Mouse (Mus musculus) olfactory bulb, adult 2 months (tissue): ENCODE measurements around the gene Ghitm. TPM values are rescaled to one million over a fixed set of nuclear protein-coding genes. Genes with fewer than 3 reads are reported as not detected.

ENCODE experiments used
- H3K27ac ChIP-seq: fragments of 200-500 bp; 2 replicates; pipeline ENCODE4 v1.5.1; 2012; ENCODE audit warnings: low read depth, low read length; ENCODE audit not compliant: insufficient read depth
- H3K4me1 ChIP-seq: fragments of 200-500 bp; 2 replicates; pipeline ENCODE4 v1.6.1; 2012; ENCODE audit warnings: low read length; ENCODE audit not compliant: control insufficient read depth, insufficient read depth
- H3K4me3 ChIP-seq: fragments of 200-500 bp; 2 replicates; pipeline ENCODE4 v1.5.1; 2012; ENCODE audit warnings: mild to moderate bottlenecking, low read depth, low read length, moderate library complexity; ENCODE audit not compliant: insufficient read depth
- CTCF ChIP-seq: fragments of 200-500 bp; IDR thresholded peaks from 2 replicates; pipeline ENCODE4 v1.5.1; 2012; ENCODE audit warnings: low read depth, mild to moderate bottlenecking, low read length, moderate library complexity; ENCODE audit not compliant: insufficient read depth
- POLR2A ChIP-seq: fragments of 200-500 bp; IDR thresholded peaks from 2 replicates; pipeline ENCODE4 v1.6.1; 2012; ENCODE audit warnings: mild to moderate bottlenecking, low read depth, low read length, moderate library complexity; ENCODE audit not compliant: insufficient read depth
- WGBS: fragments of 180-500 bp; shearing (Covaris S2); methylation state at CpG from one replicate; pipeline ENCODE4 v1.1.7; 2018; 5-methylcytosine and 5-hydroxymethylcytosine counted together
- polyA plus RNA-seq: library from polyadenylated mRNA; stranded (reverse); fragments of >200 nt; gene quantifications from 2 replicates; pipeline ENCODE4 v1.2.4, GENCODE M21; 2012; ENCODE audit warnings: low replicate concordance; ENCODE audit not compliant: missing spikeins, insufficient read depth, insufficient read length

Ghitm gene
- polyA plus RNA-seq, 1 experiment, result 602 TPM

DNA sequence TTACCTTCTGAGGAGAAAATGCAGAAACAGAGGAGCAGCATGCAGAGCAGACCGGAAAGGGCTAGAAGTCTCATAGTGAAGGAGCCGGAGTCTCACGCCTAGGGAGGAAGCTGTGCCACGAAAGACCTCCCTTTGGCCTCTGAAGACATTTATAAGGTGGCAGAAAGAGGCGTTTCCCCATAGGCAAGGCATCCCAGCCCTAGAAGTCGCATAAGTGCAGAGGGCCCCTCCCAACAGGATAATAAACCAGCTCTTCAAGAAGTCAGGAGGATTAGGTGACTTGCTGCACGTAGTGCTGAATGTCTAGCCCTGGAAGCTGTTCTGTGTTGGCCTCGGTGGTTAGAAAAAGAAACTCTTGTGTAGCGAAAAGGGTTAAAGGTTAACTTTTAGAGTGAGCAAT, 25.1 kb downstream of the Ghitm start:
- WGBS, result 75% methylated on average over 9 of the region's 9 CpGs
- Histone ChIP-seq H3K4me1 (peaks cover 6% of the 10 kb centered on the region), H3K4me3 (no peak overlapping the region), H3K27ac (no peak overlapping the region)
- TF ChIP-seq POLR2A (no peak), CTCF (no peak)

GRCm38 (mm10) chr14:37109460-37109859, 25.6 kb downstream of the Ghitm start:
- 84% methylated on average over 8 of the region's 8 CpGs for WGBS

GRCm38 (mm10) chr14:37105846-37106245, 29.2 kb downstream of the Ghitm start:
- WGBS, result 41% methylated on average over 7 of the region's 7 CpGs
- TF ChIP-seq CTCF, result no peak
- no peak for TF ChIP-seq POLR2A
- Histone ChIP-seq H3K4me1 (peaks cover 6% of the 10 kb centered on the region), H3K4me3 (no peak overlapping the region), H3K27ac (no peak overlapping the region)

More at GRCm38 (mm10) chr14:37109460-37109859, 25.6 kb downstream of the Ghitm start:
- peaks cover 6% of the 10 kb centered on the region for H3K4me1 ChIP-seq
- no peak overlapping the region for H3K27ac ChIP-seq
- no peak overlapping the region for H3K4me3 ChIP-seq
- TF ChIP-seq CTCF, result no peak
- TF ChIP-seq POLR2A, result no peak

DNA sequence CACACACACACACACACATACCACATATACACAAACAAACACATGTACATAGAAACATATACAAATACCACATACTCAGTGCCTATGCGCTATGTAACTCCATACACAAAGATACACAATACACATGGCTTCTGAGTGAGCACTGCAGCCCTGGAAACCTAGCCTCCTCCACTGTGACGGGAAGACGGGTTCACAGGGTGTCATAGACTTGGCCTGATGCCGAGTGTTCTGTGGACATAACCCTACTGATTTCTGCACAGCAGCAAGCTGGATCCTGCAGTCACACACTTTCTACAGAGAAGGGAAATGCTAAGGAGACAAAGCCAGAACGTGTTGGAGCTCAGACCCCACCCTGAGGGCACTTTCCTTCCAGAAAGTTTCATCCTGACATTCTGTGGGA, 30.3 kb downstream of the Ghitm start:
- TF ChIP-seq POLR2A, result no peak
- TF ChIP-seq CTCF, result no peak
- Histone ChIP-seq H3K4me1 (peaks cover 6% of the 10 kb centered on the region), H3K4me3 (no peak overlapping the region), H3K27ac (no peak overlapping the region)
- 56% methylated on average over 5 of the region's 5 CpGs for WGBS

DNA sequence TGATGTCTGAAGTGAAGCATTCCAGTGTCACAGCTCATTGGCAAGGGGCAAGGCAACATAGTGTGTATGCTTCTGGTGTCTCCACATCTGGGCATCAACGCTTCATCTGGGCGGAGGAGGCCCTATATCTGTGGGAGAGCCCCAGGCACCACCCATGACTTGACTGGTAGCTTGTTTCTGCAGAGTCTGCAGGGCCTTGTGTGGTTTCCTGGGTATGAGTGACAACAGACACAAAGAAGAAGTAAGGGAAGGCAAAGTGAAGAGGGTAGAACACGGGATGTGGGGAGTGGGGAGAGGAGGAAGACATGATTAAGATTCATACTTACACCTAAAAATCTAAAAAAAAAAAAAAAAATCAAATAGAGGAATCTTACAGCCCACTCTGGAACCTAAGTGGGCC, 32.6 kb downstream of the Ghitm start:
- no peak overlapping the region for H3K27ac ChIP-seq
- H3K4me1 ChIP-seq, result peaks cover 15% of the 10 kb centered on the region
- no peak for TF ChIP-seq CTCF
- no peak for TF ChIP-seq POLR2A
- no peak overlapping the region for H3K4me3 ChIP-seq
- WGBS, result 82% methylated on average over 3 of the region's 3 CpGs

- TF ChIP-seq POLR2A, result no peak
- TF ChIP-seq CTCF, result no peak
- H3K4me3 ChIP-seq, result no peak overlapping the region
- peaks cover 14% of the 10 kb centered on the region for H3K4me1 ChIP-seq
- H3K27ac ChIP-seq, result no peak overlapping the region
- WGBS, result 81% methylated on average over 5 of the region's 5 CpGs
These were observed 33.5 kb downstream of the Ghitm start for GRCm38 (mm10) chr14:37101531-37101930.

DNA sequence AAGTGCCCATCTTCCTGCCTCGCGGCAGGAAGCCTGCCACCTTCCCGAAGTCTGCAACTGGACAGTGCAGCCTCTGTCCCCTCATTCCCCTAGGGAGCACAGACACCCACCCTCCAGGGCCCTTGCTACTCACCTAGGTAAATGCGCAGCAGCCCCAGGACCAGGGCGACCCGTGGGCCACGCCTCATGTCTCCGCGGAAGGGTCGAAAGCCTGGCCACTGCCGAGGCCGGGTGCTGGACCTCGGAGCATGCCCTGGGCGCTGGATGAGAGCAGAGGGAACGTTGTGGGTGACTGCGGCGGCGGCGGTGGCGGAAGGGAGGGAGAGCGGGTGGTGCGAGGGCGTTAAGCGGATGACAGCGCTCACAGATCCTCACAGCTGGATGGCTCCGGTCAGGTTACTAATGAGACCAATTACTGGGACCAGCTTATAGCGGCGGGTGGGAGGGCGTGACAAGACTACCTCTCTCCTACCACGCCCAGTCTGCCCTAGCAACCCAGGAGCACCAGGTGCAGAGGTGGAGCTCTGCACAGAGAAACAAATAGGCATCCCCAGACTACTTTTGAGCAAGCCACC, 37.0 kb downstream of the Ghitm start, which contains the start of gene Cdhr1:
Gene Cdhr1, minus strand, starts transcription at position 392 of the 575 bp plus-strand sequence.
- under 1% methylated on average over 30 of the region's 30 CpGs for WGBS
- Histone ChIP-seq H3K4me3 (peak within 1 kb of the TSS; percentile 43), H3K4me1 (peaks cover 9% of the 10 kb centered on the region), H3K27ac (no peak within 1 kb of the TSS)
- no peak for TF ChIP-seq CTCF
- no peak for TF ChIP-seq POLR2A

DNA sequence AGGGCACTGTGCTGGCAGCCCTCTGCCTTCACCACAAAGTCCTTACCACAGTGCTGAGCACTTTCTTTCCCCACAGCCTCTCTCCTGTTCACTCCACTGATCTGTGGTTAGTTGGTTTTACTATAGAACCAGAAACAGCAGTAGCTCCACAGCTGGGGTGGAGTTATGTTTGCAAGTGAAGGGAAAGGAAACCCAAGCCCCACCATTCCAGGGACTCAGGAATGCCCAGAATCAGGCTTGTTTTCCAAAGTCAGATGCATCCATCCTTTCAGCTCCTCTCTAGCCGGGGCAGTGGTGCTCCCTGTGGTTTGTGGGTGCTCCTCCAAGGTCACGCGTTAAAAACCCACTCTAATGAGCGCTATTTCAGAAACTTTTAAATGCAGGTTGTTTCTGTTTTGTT, 39.5 kb downstream of the Ghitm start:
- WGBS, result 83% methylated on average over 4 of the region's 4 CpGs
- Histone ChIP-seq H3K4me3 (no peak overlapping the region), H3K27ac (no peak overlapping the region), H3K4me1 (peaks cover 9% of the 10 kb centered on the region)
- TF ChIP-seq POLR2A, result no peak
- TF ChIP-seq CTCF, result no peak

DNA sequence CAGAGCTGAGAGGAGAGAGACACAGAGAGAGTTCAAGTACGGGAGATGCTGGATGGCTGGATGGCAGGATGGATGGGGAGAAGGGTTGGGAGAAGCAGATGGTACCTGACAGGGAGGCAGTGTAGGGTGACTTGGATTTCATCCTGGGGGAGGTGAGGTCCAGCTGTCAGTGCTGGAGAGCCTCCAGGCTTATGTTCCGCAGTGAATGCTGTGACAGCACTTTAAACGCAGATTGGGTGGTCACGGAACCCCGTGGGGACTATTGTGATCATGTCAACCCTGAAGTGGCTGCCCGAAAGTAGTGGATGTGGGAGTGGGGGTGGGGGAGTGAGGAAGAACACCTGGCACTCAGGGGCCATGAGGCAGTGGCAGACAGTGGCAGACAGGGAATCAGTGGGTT, 40.6 kb downstream of the Ghitm start:
- TF ChIP-seq CTCF (no peak), POLR2A (no peak)
- 77% methylated on average over 6 of the region's 6 CpGs for WGBS
- Histone ChIP-seq H3K4me3 (no peak overlapping the region), H3K27ac (no peak overlapping the region), H3K4me1 (peaks cover 9% of the 10 kb centered on the region)
